Mouse (Mus musculus) embryonic fibroblast, embryonic 13.5 days (primary cell): ENCODE measurements around the gene Rps12.

Source experiments
- CTCF ChIP-seq: IDR thresholded peaks from 2 replicates; pipeline ENCODE4 v1.5.1; 2011; ENCODE audit warnings: mild to moderate bottlenecking, control low read depth, low read length, moderate library complexity, borderline replicate concordance; ENCODE audit not compliant: insufficient read depth
- POLR2A ChIP-seq: IDR thresholded peaks from 2 replicates; pipeline ENCODE4 v1.6.1; 2011; ENCODE audit warnings: low read depth, mild to moderate bottlenecking, control low read depth, low read length, moderate library complexity

GRCm38 (mm10) chr10:23802911-23803310 is 15.8 kb upstream of the Rps12 start:
- TF ChIP-seq CTCF (no peak), POLR2A (no peak)
